Mouse (Mus musculus): Measurements from ENCODE around the gene Camk2d. TPM values are rescaled to one million over a fixed set of nuclear protein-coding genes. Genes with fewer than 3 reads are reported as not detected.

The Camk2d gene
- total and polyA plus RNA-seq, 3 experiments = 0.55 TPM; not detected in 2

DNA sequence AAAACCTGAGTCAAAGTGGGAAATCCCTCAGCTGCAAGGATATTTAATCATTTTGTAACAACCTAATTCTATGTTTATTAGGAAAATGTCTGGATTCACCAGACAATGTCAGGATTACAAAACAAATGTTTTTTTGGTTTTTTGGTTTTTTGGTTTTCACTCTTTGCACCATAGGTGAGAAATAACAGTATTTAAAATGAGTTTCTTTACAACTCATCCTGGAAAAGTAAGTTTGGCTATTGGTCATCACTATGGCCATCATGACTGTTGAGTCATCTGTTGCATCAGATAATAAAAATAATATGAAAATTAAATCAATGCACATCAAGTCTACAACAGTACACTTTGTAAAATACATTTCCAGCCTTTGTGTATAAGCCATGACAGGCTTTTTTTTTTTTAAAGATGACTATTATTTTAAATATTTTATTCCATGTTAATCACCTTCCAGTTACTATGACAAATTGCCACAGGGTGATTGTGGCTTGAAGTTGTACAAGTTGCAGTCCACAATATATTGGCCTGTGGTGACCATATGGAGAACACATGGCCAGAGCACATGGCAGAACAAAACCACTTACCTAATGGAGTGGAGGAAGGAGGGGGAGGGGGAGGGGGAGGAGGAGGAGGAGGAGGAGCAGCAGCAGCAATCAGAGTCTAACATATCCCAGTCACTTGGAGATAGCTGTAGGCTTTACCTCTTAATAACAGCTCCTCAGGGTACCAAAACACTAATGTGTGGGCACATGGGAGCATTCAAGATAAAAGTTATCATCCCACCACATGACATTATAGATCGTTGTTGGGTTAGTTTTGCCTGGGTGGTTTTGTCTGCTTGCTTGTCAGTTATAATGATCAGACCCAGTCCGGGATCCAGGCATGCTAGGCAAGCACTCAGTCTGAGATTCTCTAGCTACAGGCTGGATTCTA is 197.2 kb downstream of the Camk2d start:
- Histone ChIP-seq H3K4me3 (ENCODE audit: low read depth, low read length) (no peak overlapping the region), H3K4me1 (ENCODE audit: insufficient read depth, low read depth, low read length) (no peaks in the 10 kb centered on the region), H3K36me3 (replicated peaks) (no peaks in the 10 kb centered on the region), H3K9me3 (replicated peaks) (no peaks in the 10 kb centered on the region), H3K27me3 (ENCODE audit: insufficient read depth, low read length) (no peaks in the 10 kb centered on the region)
- TF ChIP-seq POLR2AphosphoS5 (IDR thresholded peaks at IDR 0.05; ENCODE audit: insufficient replicate concordance, low read depth, low read length) (no peak), GATA2 (IDR thresholded peaks at IDR 0.05; ENCODE audit: borderline replicate concordance, low read depth, low read length) (no peak), GATA1 (IDR thresholded peaks at IDR 0.05; ENCODE audit: borderline replicate concordance, low read length) (no peak), CTCF (IDR thresholded peaks at IDR 0.05; ENCODE audit: low read depth, low read length) (no peak), TAL1 (conservative IDR thresholded peaks at IDR 0.05; ENCODE audit: low read depth, low read length) (no peak)
- ATAC-seq (ENCODE audit: extremely low read depth, insufficient number of reproducible peaks, low FRiP score, poor library complexity, severe bottlenecking) (no peak), DNase-seq (ENCODE audit: low spot score) (no peak)

DNA sequence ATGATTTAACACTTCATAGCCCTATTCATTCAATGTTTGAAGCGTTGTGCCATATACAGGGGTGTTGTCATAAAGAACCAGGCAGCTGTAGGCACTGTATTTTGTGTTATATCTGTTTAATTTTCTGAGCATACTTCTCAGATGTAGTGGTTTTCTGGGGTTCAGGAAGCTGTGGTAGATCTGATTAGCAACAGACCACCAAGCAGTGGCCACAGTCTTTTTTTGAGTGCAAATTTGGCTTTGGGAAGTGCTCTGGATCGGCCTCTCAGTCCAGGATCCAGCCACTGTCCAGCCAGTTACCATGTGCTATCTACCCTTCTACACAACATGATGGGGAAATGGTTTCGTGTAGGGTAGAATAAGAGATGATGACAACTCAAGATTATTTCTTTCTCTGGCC is 199.8 kb downstream of the Camk2d start:
- Histone ChIP-seq H3K4me3 (ENCODE audit: low read depth, low read length) (no peak overlapping the region), H3K4me1 (ENCODE audit: insufficient read depth, low read depth, low read length) (no peaks in the 10 kb centered on the region), H3K36me3 (replicated peaks) (no peaks in the 10 kb centered on the region), H3K27me3 (ENCODE audit: insufficient read depth, low read length) (no peaks in the 10 kb centered on the region), H3K9me3 (replicated peaks) (no peaks in the 10 kb centered on the region)
- ATAC-seq (ENCODE audit: extremely low read depth, insufficient number of reproducible peaks, low FRiP score, poor library complexity, severe bottlenecking) (no peak), DNase-seq (ENCODE audit: low spot score) (no peak)
- TF ChIP-seq TAL1 (conservative IDR thresholded peaks at IDR 0.05; ENCODE audit: low read depth, low read length) (no peak), GATA1 (IDR thresholded peaks at IDR 0.05; ENCODE audit: borderline replicate concordance, low read length) (no peak), GATA2 (IDR thresholded peaks at IDR 0.05; ENCODE audit: borderline replicate concordance, low read depth, low read length) (no peak), POLR2AphosphoS5 (IDR thresholded peaks at IDR 0.05; ENCODE audit: insufficient replicate concordance, low read depth, low read length) (no peak)

- ATAC-seq (ENCODE audit: extremely low read depth, insufficient number of reproducible peaks, low FRiP score, poor library complexity, severe bottlenecking) = no peak
- TF ChIP-seq GATA2 (IDR thresholded peaks at IDR 0.05; ENCODE audit: borderline replicate concordance, low read depth, low read length) (no peak), POLR2AphosphoS5 (IDR thresholded peaks at IDR 0.05; ENCODE audit: insufficient replicate concordance, low read depth, low read length) (no peak), TAL1 (conservative IDR thresholded peaks at IDR 0.05; ENCODE audit: low read depth, low read length) (no peak), GATA1 (IDR thresholded peaks at IDR 0.05; ENCODE audit: borderline replicate concordance, low read length) (no peak), CTCF (IDR thresholded peaks at IDR 0.05; ENCODE audit: low read depth, low read length) (no peak)
- no peaks in the 10 kb centered on the region for H3K36me3 ChIP-seq (replicated peaks)
- no peaks in the 10 kb centered on the region for H3K9me3 ChIP-seq (replicated peaks)
- no peak overlapping the region for H3K4me3 ChIP-seq (ENCODE audit: low read depth, low read length)
- DNase-seq (ENCODE audit: low spot score) = no peak
- H3K27me3 ChIP-seq (ENCODE audit: insufficient read depth, low read length) = no peaks in the 10 kb centered on the region
- H3K4me1 ChIP-seq (ENCODE audit: insufficient read depth, low read depth, low read length) = no peaks in the 10 kb centered on the region
Observed at GRCm38 (mm10) chr3:126797025-126797424, 200.9 kb downstream of the Camk2d start.

GRCm38 (mm10) chr3:126797810-126798209 is 201.7 kb downstream of the Camk2d start:
- Histone ChIP-seq H3K4me3 (ENCODE audit: low read depth, low read length) (no peak overlapping the region), H3K4me1 (ENCODE audit: insufficient read depth, low read depth, low read length) (no peaks in the 10 kb centered on the region), H3K27me3 (ENCODE audit: insufficient read depth, low read length) (no peaks in the 10 kb centered on the region), H3K9me3 (replicated peaks) (no peaks in the 10 kb centered on the region), H3K36me3 (replicated peaks) (no peaks in the 10 kb centered on the region)
- no peak for ATAC-seq (ENCODE audit: extremely low read depth, insufficient number of reproducible peaks, low FRiP score, poor library complexity, severe bottlenecking)
- no peak for TF ChIP-seq CTCF (IDR thresholded peaks at IDR 0.05; ENCODE audit: low read depth, low read length)
- no peak for TF ChIP-seq POLR2AphosphoS5 (IDR thresholded peaks at IDR 0.05; ENCODE audit: insufficient replicate concordance, low read depth, low read length)
- no peak for TF ChIP-seq GATA1 (IDR thresholded peaks at IDR 0.05; ENCODE audit: borderline replicate concordance, low read length)
- TF ChIP-seq TAL1 (conservative IDR thresholded peaks at IDR 0.05; ENCODE audit: low read depth, low read length) = no peak
- TF ChIP-seq GATA2 (IDR thresholded peaks at IDR 0.05; ENCODE audit: borderline replicate concordance, low read depth, low read length) = no peak
- no peak for DNase-seq (ENCODE audit: low spot score)

GRCm38 (mm10) chr3:126802988-126803387 is 206.9 kb downstream of the Camk2d start:
- no peak for DNase-seq (ENCODE audit: low spot score)
- Histone ChIP-seq H3K9me3 (replicated peaks) (no peaks in the 10 kb centered on the region), H3K4me1 (ENCODE audit: insufficient read depth, low read depth, low read length) (no peaks in the 10 kb centered on the region), H3K27me3 (ENCODE audit: insufficient read depth, low read length) (no peaks in the 10 kb centered on the region), H3K4me3 (ENCODE audit: low read depth, low read length) (no peak overlapping the region), H3K36me3 (replicated peaks) (no peaks in the 10 kb centered on the region)
- no peak for TF ChIP-seq GATA1 (IDR thresholded peaks at IDR 0.05; ENCODE audit: borderline replicate concordance, low read length)
- TF ChIP-seq POLR2AphosphoS5 (IDR thresholded peaks at IDR 0.05; ENCODE audit: insufficient replicate concordance, low read depth, low read length) = no peak
- TF ChIP-seq TAL1 (conservative IDR thresholded peaks at IDR 0.05; ENCODE audit: low read depth, low read length) = no peak
- TF ChIP-seq CTCF (IDR thresholded peaks at IDR 0.05; ENCODE audit: low read depth, low read length) = no peak
- TF ChIP-seq GATA2 (IDR thresholded peaks at IDR 0.05; ENCODE audit: borderline replicate concordance, low read depth, low read length) = no peak
- no peak for ATAC-seq (ENCODE audit: extremely low read depth, insufficient number of reproducible peaks, low FRiP score, poor library complexity, severe bottlenecking)

- DNase-seq (ENCODE audit: low spot score) = no peak
- no peaks in the 10 kb centered on the region for H3K4me1 ChIP-seq (ENCODE audit: insufficient read depth, low read depth, low read length)
- no peak overlapping the region for H3K4me3 ChIP-seq (ENCODE audit: low read depth, low read length)
- ATAC-seq (ENCODE audit: extremely low read depth, insufficient number of reproducible peaks, low FRiP score, poor library complexity, severe bottlenecking) = no peak
- H3K27me3 ChIP-seq (ENCODE audit: insufficient read depth, low read length) = no peaks in the 10 kb centered on the region
- no peaks in the 10 kb centered on the region for H3K9me3 ChIP-seq (replicated peaks)
- H3K36me3 ChIP-seq (replicated peaks) = no peaks in the 10 kb centered on the region
- no peak for TF ChIP-seq POLR2AphosphoS5 (IDR thresholded peaks at IDR 0.05; ENCODE audit: insufficient replicate concordance, low read depth, low read length)
- TF ChIP-seq GATA1 (IDR thresholded peaks at IDR 0.05; ENCODE audit: borderline replicate concordance, low read length) = no peak
Observed at GRCm38 (mm10) chr3:126804968-126805367, 208.9 kb downstream of the Camk2d start.

All from G1E (cell line).